Mouse (Mus musculus): ENCODE data around the gene Inhbe. TPM values are rescaled to one million over a fixed set of nuclear protein-coding genes. Genes with fewer than 3 reads are reported as not detected.
"Not testable (repeated sequence)": the region's sequence is repeated elsewhere in the genome, so short reads cannot be mapped to it uniquely, and the experiment has no call there.

The Inhbe gene
- total RNA-seq, 1 experiment from 2014 or later, result not detected

- ATAC-seq (replicated peaks; ENCODE audit: low read depth, poor library complexity, severe bottlenecking), result no peak
Observed at GRCm38 (mm10) chr10:127325454-127326016, 28.7 kb downstream of the Inhbe start.

GRCm38 (mm10) chr10:127324495-127324894 is 29.7 kb downstream of the Inhbe start:
- peak; percentile 69 for ATAC-seq (replicated peaks; ENCODE audit: low read depth, poor library complexity, severe bottlenecking)

GRCm38 (mm10) chr10:127323131-127323855 is 30.9 kb downstream of the Inhbe start:
- peak; percentile 66 for ATAC-seq (replicated peaks; ENCODE audit: low read depth, poor library complexity, severe bottlenecking)

GRCm38 (mm10) chr10:127322669-127323068 is 31.5 kb downstream of the Inhbe start:
- ATAC-seq (replicated peaks; ENCODE audit: low read depth, poor library complexity, severe bottlenecking), result no peak

GRCm38 (mm10) chr10:127322178-127322577 is 32.0 kb downstream of the Inhbe start:
- ATAC-seq (replicated peaks; ENCODE audit: low read depth, poor library complexity, severe bottlenecking), result no peak

- no peak for ATAC-seq (replicated peaks; ENCODE audit: low read depth, poor library complexity, severe bottlenecking)
Observed at GRCm38 (mm10) chr10:127321621-127322020, 32.6 kb downstream of the Inhbe start, which contains the start of gene Arhgap9. Gene Arhgap9 (plus strand): TSS chr10:127321964.

GRCm38 (mm10) chr10:127319969-127320368 is 34.2 kb downstream of the Inhbe start:
- ATAC-seq (replicated peaks; ENCODE audit: low read depth, poor library complexity, severe bottlenecking), result no peak

GRCm38 (mm10) chr10:127318009-127318408 is 36.2 kb downstream of the Inhbe start:
- peak; percentile 75 for ATAC-seq (replicated peaks; ENCODE audit: low read depth, poor library complexity, severe bottlenecking)

- ATAC-seq (replicated peaks; ENCODE audit: low read depth, poor library complexity, severe bottlenecking), result no peak
Observed at GRCm38 (mm10) chr10:127317277-127317676, 36.9 kb downstream of the Inhbe start.

- not testable (repeated sequence) for ATAC-seq (replicated peaks; ENCODE audit: low read depth, poor library complexity, severe bottlenecking)
Observed at GRCm38 (mm10) chr10:127314950-127315349, 39.3 kb downstream of the Inhbe start.

- ATAC-seq (replicated peaks; ENCODE audit: low read depth, poor library complexity, severe bottlenecking), result not testable (repeated sequence)
Observed at GRCm38 (mm10) chr10:127313516-127313915, 40.7 kb downstream of the Inhbe start.

GRCm38 (mm10) chr10:127312858-127313257 is 41.4 kb downstream of the Inhbe start:
- 0 out of 2 replicates have a peak, but pooled peaks have one; percentile 5 for ATAC-seq (replicated peaks; ENCODE audit: low read depth, poor library complexity, severe bottlenecking)

- peak; percentile 71 for ATAC-seq (replicated peaks; ENCODE audit: low read depth, poor library complexity, severe bottlenecking)
Observed at GRCm38 (mm10) chr10:127312356-127312676, 41.9 kb downstream of the Inhbe start.

- peak; percentile 87 for ATAC-seq (replicated peaks; ENCODE audit: low read depth, poor library complexity, severe bottlenecking)
Observed at GRCm38 (mm10) chr10:127311476-127312355, 42.5 kb downstream of the Inhbe start, which contains the start of gene Mars. Gene Mars (minus strand): TSS chr10:127311786.

- peak; percentile 55 for ATAC-seq (replicated peaks; ENCODE audit: low read depth, poor library complexity, severe bottlenecking)
Observed at GRCm38 (mm10) chr10:127310523-127311475, 43.4 kb downstream of the Inhbe start.

- ATAC-seq (replicated peaks; ENCODE audit: low read depth, poor library complexity, severe bottlenecking), result not testable (repeated sequence)
Observed at GRCm38 (mm10) chr10:127309167-127309566, 45.0 kb downstream of the Inhbe start.

- no peak for ATAC-seq (replicated peaks; ENCODE audit: low read depth, poor library complexity, severe bottlenecking)
Observed at GRCm38 (mm10) chr10:127303136-127303535, 51.1 kb downstream of the Inhbe start.

- no peak for ATAC-seq (replicated peaks; ENCODE audit: low read depth, poor library complexity, severe bottlenecking)
Observed at GRCm38 (mm10) chr10:127300361-127300760, 53.9 kb downstream of the Inhbe start.

Data from common myeloid progenitor, adult 5-6 weeks (primary cell).